Mouse (Mus musculus) kidney, postnatal 25 days (tissue): ENCODE results near the gene Srrd.

Source experiments
- DNase-seq, 2 experiments: peaks; one replicate each; pipeline ENCODE4 v3.0.0; 2021; ENCODE audit warnings: mixed read lengths in 2 of 2

Gene Srrd

DNA sequence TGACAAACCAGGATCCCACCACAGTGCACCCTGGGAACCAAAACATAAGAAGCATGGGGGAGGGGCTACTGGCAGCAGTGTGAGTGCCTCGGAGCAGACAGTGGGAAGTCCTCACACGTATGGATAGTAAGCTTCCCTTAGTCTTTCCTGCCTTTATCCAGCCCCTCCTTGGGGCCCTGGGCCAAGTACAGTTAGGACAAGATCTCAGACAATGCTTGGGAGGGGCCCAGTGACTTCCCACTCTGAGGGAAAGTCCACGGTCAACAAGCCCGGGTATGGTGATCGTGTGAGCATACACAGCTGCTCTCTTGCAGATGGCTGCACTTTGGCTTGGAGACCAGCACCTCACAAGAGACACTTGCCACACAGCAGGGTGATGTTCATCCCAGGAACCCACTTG lies 25.5 kb downstream of the Srrd start:
- peak; percentile 59 to 83 for DNase-seq

DNA sequence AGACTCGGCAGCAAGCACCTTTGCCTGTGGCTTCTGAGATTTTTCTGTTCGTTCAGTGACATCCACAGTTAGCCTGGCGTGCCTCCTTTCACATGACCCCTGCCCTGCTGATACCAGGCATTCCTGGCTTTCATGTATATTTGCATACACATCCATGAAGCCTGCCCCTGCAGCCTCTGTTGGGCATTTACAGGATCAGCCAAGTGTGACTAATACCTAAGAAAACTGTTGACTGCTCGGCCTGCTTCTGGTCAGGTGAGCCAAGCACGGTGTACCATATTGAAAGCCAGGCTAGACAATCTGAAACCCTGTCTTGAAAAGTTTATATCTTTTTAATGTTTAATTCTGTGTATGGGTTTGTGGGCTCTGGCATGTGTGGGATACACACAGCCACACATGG lies 26.4 kb downstream of the Srrd start:
- DNase-seq = peak in 1 of 2 experiments; percentile 24

DNA sequence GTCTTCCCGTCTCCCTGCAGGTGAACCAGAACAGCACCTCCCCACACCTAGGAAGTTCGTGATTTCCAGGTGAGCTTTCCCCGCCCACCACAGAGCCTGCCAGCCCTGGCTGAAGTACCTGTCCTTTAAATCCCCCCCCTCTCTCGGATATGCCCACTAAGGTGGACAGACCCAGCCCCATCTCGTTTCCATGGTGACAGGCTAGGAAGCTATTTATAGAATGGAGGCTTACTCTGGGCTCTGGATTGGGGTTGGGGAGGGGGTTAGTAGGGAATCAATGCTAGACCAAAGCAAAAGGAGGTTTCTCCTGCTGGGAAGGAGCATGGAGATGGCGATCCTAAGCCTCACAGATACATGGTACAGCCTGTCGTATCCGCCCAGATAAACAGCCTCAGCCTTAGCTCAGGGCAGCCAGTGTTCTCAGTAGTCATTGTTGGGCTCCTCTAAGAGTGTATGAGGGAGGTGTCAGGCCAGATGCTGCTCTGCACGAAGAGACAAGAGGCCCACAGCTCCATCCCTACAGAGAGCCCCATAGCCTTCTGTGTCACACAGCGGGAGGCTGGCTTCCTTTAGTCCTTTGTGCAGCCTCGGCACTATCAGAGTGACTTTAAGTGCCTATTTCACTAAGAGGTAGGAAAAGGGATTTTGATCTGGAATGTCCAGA lies 29.5 kb downstream of the Srrd start:
- DNase-seq = no peak

DNA sequence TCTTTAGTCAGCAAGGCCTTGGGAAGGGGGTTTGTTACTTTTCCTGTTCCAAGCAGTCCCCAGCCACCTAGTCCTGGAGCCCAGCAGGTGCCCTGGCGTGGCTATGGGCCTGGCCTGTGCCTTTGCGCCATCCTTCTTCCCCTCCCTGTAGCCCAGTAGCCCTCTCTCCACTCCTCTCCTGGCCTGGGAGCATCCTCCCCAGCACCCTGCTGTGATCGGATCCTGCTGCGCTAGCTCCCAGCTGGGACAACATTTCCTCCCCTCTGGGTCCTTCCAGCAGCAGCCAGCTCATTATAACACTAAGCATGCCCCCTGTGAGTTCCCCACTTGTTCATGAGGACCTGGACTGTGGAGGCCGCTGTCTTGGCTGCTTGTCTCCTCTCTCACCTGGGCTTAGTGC lies 37.0 kb downstream of the Srrd start:
- no peak for DNase-seq

DNA sequence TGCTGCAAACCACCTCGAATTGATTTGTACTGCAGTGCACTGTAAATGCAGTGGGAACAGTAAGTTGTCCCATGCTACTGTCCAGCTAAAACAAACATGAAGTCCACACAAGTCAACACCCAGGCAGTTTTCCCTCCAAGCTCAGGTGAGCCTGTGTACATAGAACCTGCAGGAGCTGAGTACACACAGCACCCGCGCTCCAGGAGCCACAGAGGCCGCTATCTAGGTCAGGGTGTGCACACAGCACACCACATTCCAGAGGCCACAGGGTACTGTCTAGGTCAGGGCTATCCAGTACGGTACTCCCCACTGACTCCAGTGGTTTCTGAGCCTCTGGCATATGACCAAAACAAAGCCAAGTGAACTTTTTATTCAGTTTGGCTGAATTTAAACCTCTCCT lies 40.5 kb downstream of the Srrd start:
- DNase-seq = no peak

DNA sequence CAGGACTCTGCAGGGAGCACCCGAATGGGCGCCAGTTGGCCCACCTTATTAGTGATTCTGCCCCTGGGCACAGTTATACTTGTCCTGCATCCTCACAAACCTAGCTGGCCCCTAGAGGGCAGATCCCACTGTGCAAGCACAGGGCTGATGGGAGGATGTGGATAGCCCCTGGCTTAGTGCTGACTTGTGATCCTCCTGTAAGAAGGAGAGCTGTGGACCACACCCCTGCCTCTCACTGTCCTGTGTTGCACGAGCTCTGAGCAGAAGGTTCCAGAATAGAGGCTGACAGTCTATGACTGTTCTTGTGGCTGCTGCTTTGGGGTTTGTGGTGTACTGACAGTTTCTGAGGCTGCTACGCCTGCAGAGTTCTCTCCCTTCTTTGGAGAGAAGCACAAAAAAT lies 41.1 kb downstream of the Srrd start:
- DNase-seq = no peak

DNA sequence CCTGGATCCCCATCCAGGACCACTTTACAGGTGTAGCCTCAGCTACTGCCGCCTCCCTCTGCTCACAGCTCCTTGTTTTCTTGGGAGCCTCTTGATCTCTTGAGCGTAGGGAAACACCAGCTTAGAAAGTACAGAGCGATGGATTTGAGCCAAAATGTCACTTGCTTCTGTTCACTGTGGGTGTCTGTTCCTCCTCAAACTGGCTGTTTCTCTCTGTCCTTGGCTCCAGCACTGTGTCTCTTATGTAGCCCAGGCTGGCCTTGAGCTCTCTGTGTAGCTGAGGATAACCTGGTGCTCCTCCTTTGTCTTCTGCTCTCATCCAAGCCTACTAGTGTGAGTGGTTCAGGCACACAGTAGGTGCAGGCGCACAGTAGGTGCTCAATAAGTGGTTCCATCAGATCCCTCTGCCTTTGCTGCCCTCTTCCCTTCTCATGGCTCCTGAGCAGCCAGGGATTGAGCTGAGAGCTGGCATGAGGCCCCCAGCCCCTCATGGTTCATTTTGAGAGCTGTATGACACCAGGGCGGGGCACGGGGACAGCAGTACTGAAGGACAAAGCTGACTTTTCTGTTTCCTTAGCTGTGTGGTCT lies 42.0 kb downstream of the Srrd start:
- DNase-seq = no peak

DNA sequence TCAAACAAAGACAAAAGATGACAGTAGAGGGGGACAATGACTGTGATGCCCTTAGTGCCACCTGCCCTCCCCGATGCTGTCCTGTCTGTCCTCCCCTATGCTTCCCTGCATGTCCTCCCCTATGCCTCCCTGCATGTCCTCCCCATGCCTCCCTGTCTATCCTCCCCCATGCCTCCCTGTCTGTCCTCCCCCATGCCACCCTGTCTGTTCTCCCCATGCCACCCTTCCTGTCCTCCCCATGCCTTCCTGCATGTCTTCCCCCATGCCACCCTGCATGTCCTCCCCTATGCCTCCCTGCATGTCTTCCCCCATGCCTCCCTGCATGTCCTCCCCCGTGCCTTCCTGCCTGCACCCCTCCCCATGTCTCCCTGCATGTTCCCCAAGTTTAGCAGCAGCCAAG lies 42.7 kb downstream of the Srrd start:
- DNase-seq = no peak

DNA sequence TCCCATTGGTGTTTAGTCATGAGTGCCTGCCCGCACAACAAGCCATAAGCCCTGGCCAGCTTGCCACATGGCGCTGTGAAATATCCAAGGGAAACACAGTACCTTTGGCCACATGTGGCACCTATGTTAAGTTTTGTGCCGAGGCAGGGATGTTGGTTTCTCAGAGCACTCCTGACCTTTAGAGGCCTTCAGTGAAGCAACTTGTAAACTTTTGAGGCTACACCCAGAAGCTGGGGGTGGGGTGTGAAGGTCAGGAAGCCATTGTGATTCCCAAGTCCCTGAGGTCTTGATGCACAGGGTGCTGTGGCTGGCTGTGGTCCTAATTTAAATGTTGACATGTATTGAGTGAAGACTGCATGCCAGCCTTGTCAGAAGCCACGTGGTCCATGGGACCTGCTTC lies 43.4 kb downstream of the Srrd start:
- no peak for DNase-seq

DNA sequence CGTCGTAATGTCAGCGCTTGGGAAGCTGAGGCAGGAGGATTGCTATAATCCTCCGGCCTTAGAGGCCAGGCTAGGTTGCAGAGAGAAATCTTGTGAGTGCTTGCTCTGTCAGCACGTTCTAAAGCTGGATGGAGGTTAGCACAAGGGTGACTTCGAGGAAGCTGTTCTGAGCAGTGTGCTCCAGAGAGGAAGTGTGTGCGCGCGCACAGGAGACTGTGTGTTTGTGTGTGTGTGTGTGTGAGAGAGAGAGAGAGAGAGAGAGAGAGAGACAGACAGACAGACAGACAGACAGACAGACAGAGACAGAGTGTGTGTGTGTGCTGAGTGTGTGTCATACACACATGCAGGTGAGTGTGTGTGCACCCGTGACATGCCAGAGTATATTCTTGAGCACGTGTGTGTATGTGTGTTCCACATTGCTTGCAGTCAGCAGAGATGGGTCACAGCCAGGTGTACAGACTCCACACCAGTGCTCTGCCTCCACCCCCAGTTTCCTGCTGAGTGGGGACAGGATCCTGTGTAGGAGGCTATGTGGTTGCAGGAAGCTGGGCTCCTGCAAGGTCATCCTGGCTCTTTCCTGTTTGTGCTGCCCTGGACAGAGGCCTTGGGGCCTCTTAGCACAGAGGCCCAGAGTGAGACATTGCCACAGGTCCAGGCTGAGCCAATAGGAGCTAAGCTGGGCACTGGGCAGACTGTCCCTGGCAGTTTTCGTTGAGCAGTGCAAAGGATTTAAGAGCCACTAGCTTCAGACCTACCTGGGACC lies 44.4 kb downstream of the Srrd start:
- peak; percentile 61 to 88 for DNase-seq

DNA sequence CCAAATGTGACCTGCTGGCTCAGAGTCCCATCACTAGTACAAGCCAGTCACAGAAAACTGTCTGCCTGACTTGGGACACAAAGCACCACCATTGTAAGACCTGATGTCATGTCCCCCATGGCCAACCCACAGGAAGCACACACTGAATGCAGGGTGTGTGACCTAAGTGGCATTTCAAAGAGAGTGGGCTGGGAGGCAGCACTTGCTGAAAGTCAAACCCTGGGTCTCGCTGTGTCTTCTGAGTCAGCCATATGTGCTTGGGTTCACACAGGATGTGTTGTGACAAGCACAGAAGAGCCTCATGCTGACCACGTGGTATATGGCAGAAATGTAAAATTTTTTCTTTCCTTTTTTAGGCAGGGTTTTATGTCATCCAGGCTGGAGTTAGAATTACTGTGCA lies 45.6 kb downstream of the Srrd start:
- no peak for DNase-seq

DNA sequence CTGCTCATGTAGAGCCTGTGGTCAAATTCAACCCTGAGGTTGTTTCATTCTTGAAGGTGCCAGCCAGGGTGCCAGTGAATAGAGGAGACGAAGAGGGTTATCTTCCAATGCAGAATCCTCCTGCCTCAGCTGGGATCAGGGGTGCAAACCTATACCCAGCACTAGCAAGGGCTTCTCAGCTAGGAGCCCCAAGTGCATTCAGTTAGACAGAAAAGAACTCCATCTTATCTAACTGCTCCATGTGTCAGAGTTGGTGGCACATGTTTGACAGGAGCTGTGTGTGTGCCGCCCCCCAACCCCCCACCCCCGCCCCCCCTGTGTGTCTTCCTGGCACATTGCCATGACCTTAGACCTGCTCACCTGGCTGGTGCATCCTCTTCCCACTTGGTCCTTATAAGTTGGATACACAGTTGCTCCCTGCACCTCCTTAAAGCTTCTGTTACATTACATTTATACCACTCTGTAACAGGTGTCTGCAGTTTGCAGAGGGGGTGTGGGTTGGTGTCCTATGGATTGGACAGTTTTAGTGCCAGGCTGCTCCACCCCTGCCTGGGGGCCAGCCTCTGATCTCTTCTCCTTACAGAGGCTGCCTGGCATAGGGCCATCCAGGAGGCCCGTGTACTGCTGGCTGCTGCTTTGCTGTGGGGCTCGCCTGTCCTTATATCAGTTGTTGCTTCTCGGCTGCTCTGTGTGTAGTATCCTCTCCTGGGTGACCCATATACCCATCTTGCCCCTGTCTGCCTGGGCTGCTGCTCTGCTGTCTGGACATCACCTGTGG lies 46.2 kb downstream of the Srrd start:
- DNase-seq = peak in 1 of 2 experiments; percentile 37

DNA sequence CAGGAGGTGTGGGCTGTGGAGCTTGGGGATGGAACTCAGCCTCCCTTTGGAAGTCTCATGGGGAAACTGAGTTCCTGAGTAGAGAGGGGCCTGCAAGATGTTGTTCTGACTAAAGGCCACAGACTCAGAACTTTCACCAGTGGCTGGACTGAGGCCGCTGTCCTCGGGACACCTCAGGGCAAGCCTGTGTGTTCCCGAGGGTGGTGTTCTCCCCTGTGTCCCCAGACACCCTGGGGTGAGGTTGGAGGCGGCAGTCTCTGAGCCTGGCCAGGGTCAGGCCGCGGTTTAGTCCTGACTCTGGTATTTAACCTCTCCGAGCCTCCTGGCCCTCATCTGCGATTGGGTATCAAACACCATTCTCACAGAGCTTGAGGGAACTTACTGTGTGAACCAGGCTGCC lies 47.3 kb downstream of the Srrd start:
- no peak for DNase-seq

DNA sequence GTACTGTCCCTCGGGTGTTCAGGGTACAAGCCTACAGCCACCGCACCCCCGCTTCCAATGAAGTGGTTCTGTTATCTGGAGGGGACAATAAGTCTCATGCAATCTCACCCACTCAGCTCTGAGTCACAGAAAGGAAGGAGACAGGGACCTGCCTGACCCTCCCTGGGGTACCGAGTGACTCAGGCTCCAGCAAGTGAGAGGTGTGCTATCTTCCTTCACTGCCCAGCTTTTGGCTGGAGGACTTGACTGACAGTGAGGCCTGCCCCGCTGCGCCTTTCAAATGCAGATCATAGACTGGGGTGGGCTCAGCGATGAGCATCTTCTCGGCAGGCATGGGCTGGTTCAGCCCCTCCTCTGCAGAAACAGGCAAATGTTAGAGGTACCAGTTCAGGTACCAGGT lies 47.7 kb downstream of the Srrd start:
- no peak for DNase-seq

DNA sequence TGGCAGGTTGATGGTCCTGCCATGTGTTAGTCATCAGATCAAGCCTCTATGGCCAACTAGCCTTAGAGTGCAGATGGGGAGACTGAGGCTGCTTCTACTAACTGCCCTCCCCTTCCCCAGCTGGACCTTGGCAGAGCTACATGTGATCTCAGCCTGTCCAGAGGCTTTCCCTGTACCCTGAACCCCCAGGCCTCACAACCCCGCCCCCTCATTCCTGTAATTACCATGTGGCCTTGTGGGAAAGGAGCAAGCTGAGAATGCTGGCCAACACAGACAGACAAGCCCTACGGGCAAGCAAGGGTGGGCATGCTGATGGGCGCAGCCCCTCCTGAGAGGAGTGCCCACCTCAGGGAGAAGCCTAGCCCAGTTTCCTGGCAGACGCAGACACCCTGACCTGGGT lies 48.1 kb downstream of the Srrd start:
- peak in 1 of 2 experiments; percentile 24 for DNase-seq

DNA sequence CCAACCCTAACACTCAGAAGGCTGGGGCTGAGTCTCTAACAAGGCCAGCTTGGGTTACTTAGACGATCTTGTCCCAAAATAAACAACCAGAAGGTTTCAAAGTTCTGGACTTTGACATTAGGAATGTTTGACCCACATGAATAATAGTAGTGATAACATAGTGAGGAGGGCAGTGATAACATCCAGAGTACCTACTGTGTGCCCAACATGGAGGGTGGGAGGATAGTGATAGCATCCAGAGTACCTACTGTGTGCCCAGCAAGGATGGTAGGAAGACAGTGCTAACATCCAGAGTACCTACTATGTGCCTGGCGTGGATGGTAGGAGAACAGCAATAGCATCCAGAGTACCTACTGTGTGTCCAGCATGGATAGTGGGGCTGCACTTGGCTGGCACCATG lies 49.0 kb downstream of the Srrd start:
- DNase-seq = no peak

DNA sequence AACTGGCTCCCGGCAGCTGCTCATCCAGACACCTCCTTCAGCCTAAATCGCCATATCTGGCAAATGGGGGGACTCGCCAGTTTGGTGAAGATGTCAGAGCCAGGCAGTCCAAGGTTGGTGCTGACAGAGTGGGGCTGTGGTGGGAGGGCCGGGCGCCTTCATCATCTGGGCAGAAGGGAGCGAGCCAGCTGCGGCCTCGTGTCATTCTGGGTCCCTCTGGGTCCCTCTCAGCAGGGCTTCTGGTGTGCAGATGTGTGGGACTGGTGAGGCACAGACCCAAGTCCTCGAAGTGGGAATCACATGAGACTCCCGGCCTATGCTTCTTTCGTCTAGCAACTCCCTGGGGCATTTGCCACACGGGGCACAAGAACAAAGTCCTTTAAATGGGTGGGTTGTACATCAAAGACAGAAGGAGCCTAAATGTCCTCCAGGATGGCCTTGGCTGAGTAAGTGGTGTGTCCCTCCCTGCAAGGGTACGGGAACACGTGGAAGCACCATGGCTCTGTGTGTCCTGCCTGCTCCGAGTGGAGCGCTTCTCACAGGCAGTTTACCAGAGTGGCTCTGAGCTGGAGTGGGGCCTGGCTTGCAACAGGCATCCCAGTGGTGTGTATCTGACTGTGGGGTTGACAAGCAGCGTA lies 50.4 kb downstream of the Srrd start:
- DNase-seq = no peak

DNA sequence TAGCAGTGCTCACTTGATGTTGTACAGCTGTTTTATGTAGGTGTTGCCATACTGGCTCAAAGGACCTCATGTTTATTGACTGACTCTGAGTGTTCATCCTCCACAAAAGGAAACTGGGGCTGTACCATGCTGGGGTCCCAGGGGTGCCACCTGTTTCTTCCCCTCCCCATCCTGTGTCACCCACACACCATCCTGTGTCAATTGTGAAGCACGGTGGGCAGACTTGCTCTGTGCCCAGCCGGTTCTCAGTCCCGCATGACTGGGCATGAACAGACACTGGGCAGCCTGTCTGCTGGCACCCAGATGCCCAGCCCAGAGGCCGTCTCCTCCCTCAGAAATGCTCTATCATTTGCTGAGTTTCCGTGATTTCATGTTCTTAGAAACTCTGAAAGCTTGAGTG lies 51.0 kb downstream of the Srrd start:
- peak in 1 of 2 experiments; percentile 25 for DNase-seq

DNA sequence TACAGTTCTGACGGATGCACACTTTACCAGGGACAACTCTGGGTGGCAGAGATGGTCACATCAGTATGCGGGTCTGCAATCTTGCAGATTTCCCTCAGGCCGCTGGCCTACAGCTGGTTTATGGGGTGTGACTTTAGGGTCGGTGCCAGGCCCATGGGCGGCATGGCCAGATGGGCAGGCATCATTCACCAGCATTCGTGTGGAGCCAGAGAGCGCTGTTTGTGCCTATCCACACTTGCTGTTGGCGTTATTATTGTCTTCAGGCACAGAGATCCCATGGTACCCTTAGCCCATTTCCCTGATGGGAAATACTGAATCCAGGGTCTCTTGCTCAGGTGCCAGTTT lies 52.3 kb downstream of the Srrd start:
- no peak for DNase-seq

DNA sequence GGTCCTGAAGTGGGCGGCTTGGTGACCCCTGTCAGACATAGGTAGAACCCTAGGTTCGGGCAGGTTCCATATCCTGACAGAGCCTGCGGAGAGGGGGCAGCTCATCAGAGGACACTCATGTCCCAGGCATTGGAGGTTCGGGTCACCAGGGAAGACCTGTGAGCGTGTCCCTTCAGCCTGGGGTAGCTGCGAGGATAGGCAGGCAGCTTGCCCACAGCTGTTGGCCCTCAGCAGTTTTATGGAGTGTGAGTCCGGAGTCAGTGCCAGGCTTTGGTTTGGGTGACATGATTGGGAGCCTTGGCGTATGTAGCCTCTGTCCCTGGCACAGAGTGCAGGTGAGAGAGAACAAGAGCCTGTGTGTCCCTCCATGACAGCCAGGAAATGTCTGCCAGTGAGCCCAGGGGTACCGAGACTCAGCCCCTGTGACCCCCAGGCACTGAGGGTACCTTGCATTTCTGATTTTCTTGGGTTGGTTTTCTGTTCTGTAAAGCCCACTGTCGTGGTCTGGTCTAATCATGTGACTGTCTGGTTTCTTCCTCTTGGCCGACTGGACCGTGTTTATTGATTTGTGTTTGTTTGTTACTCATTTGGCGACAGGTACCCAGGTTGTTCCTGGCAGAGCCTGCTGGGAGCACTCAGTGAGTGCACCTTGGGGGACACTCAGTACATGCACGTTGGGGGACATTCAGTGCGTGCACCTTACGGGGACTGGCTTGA lies 52.9 kb downstream of the Srrd start:
- DNase-seq = no peak

DNA sequence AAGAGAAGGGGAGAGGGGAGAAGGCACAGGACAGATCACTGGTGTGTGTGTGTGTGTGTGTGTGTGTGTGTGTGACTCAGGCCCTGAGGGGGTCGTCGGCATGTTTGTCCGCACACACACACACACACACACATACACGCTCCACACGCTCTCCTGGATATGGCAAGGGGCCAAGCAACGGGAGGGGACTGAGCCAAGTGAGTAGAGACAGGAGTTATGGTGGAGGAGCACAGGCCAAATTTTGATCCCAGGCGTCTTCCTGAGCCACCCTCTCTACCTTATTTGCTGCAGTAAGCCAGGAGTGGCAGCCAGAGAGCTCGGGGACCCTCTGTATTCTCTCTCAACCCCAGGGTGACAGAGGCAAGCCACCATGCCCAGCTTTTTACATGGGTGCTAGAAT lies 53.6 kb downstream of the Srrd start:
- DNase-seq = peak; percentile 72 to 79
